Mouse (Mus musculus): ENCODE data around the gene Gpr180. TPM values are rescaled to one million over a fixed set of nuclear protein-coding genes. Genes with fewer than 3 reads are reported as not detected.

Gpr180 gene
- polyA plus RNA-seq, 2 experiments = 5.8 to 9.9 TPM

GRCm38 (mm10) chr14:118161751-118162150 lies 24.8 kb downstream of the Gpr180 start:
- H3K4me2 ChIP-seq (ENCODE audit: low read depth) = no peak overlapping the region
- H3K27ac ChIP-seq = no peak overlapping the region
- H3K9me3 ChIP-seq (ENCODE audit: control insufficient read depth, low read length) = no peaks in the 10 kb centered on the region
- ATAC-seq (ENCODE audit: insufficient read depth) = no peak
- H3K36me3 ChIP-seq (replicated peaks; ENCODE audit: control insufficient read depth, insufficient read depth, low read depth) = peaks cover 9% of the 10 kb centered on the region; the same call in 1 of the 2 replicates
- H3K4me1 ChIP-seq (replicated peaks; ENCODE audit: control insufficient read depth in 2 of 2, insufficient read depth in 2 of 2, low read length in 1 of 2) = no peaks in the 10 kb centered on the region
- WGBS (ENCODE audit: insufficient replicate concordance) = 63% methylated on average over 3 of the region's 3 CpGs
- no peak overlapping the region for H3K4me3 ChIP-seq (ENCODE audit: insufficient read depth in 1 of 2, low read depth in 2 of 2, low read length in 2 of 2)
- no peak overlapping the region for H3K9ac ChIP-seq (replicated peaks)
- DNase-seq (ENCODE audit: low read depth in 3 of 3, low spot score in 3 of 3) = no peak
- TF ChIP-seq CTCF (IDR thresholded peaks at IDR 0.05; ENCODE audit: low read depth) = no peak
- TF ChIP-seq EP300 (IDR thresholded peaks at IDR 0.05; ENCODE audit: low read depth) = no peak
- no peaks in the 10 kb centered on the region for H3K27me3 ChIP-seq (ENCODE audit: control insufficient read depth, insufficient read depth, low read length)

- Histone ChIP-seq H3K9ac (replicated peaks) (no peak overlapping the region), H3K27me3 (ENCODE audit: control insufficient read depth, insufficient read depth, low read length) (no peaks in the 10 kb centered on the region), H3K4me1 (replicated peaks; ENCODE audit: control insufficient read depth in 2 of 2, insufficient read depth in 2 of 2, low read length in 1 of 2) (no peaks in the 10 kb centered on the region), H3K36me3 (replicated peaks; ENCODE audit: control insufficient read depth, insufficient read depth, low read depth) (peaks cover 9% of the 10 kb centered on the region; the same call in 1 of the 2 replicates), H3K4me3 (ENCODE audit: insufficient read depth in 1 of 2, low read depth in 2 of 2, low read length in 2 of 2) (no peak overlapping the region), H3K9me3 (ENCODE audit: control insufficient read depth, low read length) (no peaks in the 10 kb centered on the region), H3K27ac (no peak overlapping the region), H3K4me2 (ENCODE audit: low read depth) (no peak overlapping the region)
- WGBS (ENCODE audit: insufficient replicate concordance) = 77% methylated on average over 14 of the region's 14 CpGs
- ATAC-seq (ENCODE audit: insufficient read depth) (no peak), DNase-seq (ENCODE audit: low read depth in 3 of 3, low spot score in 3 of 3) (no peak)
- TF ChIP-seq CTCF (IDR thresholded peaks at IDR 0.05; ENCODE audit: low read depth) (no peak), EP300 (IDR thresholded peaks at IDR 0.05; ENCODE audit: low read depth) (no peak)
Observed at GRCm38 (mm10) chr14:118162640-118163039, 25.7 kb downstream of the Gpr180 start.

- no peak overlapping the region for H3K27ac ChIP-seq
- 79% methylated on average over 4 of the region's 4 CpGs for WGBS (ENCODE audit: insufficient replicate concordance)
- H3K27me3 ChIP-seq (ENCODE audit: control insufficient read depth, insufficient read depth, low read length) = no peaks in the 10 kb centered on the region
- no peak overlapping the region for H3K4me2 ChIP-seq (ENCODE audit: low read depth)
- no peaks in the 10 kb centered on the region for H3K4me1 ChIP-seq (replicated peaks; ENCODE audit: control insufficient read depth in 2 of 2, insufficient read depth in 2 of 2, low read length in 1 of 2)
- H3K4me3 ChIP-seq (ENCODE audit: insufficient read depth in 1 of 2, low read depth in 2 of 2, low read length in 2 of 2) = no peak overlapping the region
- no peaks in the 10 kb centered on the region for H3K9me3 ChIP-seq (ENCODE audit: control insufficient read depth, low read length)
- no peak overlapping the region for H3K9ac ChIP-seq (replicated peaks)
- no peak for DNase-seq (ENCODE audit: low read depth in 3 of 3, low spot score in 3 of 3)
- TF ChIP-seq EP300 (IDR thresholded peaks at IDR 0.05; ENCODE audit: low read depth) (no peak), CTCF (IDR thresholded peaks at IDR 0.05; ENCODE audit: low read depth) (peak; percentile 21)
- no peaks in the 10 kb centered on the region for H3K36me3 ChIP-seq (replicated peaks; ENCODE audit: control insufficient read depth, insufficient read depth, low read depth)
- no peak for ATAC-seq (ENCODE audit: insufficient read depth)
Observed at GRCm38 (mm10) chr14:118168776-118169175, 31.8 kb downstream of the Gpr180 start.

GRCm38 (mm10) chr14:118173590-118174203 lies 36.7 kb downstream of the Gpr180 start:
- Histone ChIP-seq H3K27me3 (ENCODE audit: control insufficient read depth, insufficient read depth, low read length) (no peaks in the 10 kb centered on the region), H3K36me3 (replicated peaks; ENCODE audit: control insufficient read depth, insufficient read depth, low read depth) (no peaks in the 10 kb centered on the region), H3K4me1 (replicated peaks; ENCODE audit: control insufficient read depth in 2 of 2, insufficient read depth in 2 of 2, low read length in 1 of 2) (no peaks in the 10 kb centered on the region), H3K4me2 (ENCODE audit: low read depth) (no peak overlapping the region), H3K9ac (replicated peaks) (no peak overlapping the region), H3K9me3 (ENCODE audit: control insufficient read depth, low read length) (no peaks in the 10 kb centered on the region), H3K4me3 (ENCODE audit: insufficient read depth in 1 of 2, low read depth in 2 of 2, low read length in 2 of 2) (no peak overlapping the region), H3K27ac (no peak overlapping the region)
- ATAC-seq (ENCODE audit: insufficient read depth) (no peak), DNase-seq (ENCODE audit: low read depth in 3 of 3, low spot score in 3 of 3) (no peak)
- 40% methylated on average over 11 of the region's 11 CpGs for WGBS (ENCODE audit: insufficient replicate concordance)
- TF ChIP-seq CTCF (IDR thresholded peaks at IDR 0.05; ENCODE audit: low read depth) (no peak), EP300 (IDR thresholded peaks at IDR 0.05; ENCODE audit: low read depth) (no peak)

GRCm38 (mm10) chr14:118175071-118175693 lies 38.2 kb downstream of the Gpr180 start:
- TF ChIP-seq CTCF (IDR thresholded peaks at IDR 0.05; ENCODE audit: low read depth) (no peak), EP300 (IDR thresholded peaks at IDR 0.05; ENCODE audit: low read depth) (no peak)
- no peaks in the 10 kb centered on the region for H3K27me3 ChIP-seq (ENCODE audit: control insufficient read depth, insufficient read depth, low read length)

More at GRCm38 (mm10) chr14:118175071-118175693, 38.2 kb downstream of the Gpr180 start:
- no peak for ATAC-seq (ENCODE audit: insufficient read depth)
- Histone ChIP-seq H3K4me3 (ENCODE audit: insufficient read depth in 1 of 2, low read depth in 2 of 2, low read length in 2 of 2) (no peak overlapping the region), H3K4me1 (replicated peaks; ENCODE audit: control insufficient read depth in 2 of 2, insufficient read depth in 2 of 2, low read length in 1 of 2) (peaks cover 0 to 3% of the 10 kb centered on the region in 2 experiments; a peak in 2 of 4 replicates), H3K9ac (replicated peaks) (no peak overlapping the region), H3K27ac (no peak overlapping the region), H3K4me2 (ENCODE audit: low read depth) (no peak overlapping the region), H3K9me3 (ENCODE audit: control insufficient read depth, low read length) (no peaks in the 10 kb centered on the region), H3K36me3 (replicated peaks; ENCODE audit: control insufficient read depth, insufficient read depth, low read depth) (no peaks in the 10 kb centered on the region)
- WGBS (ENCODE audit: insufficient replicate concordance) = 79% methylated on average over 30 of the region's 30 CpGs
- no peak for DNase-seq (ENCODE audit: low read depth in 3 of 3, low spot score in 3 of 3)
